Mouse (Mus musculus) kidney, postnatal 4 days (tissue): ENCODE data around the gene Angptl6.
"Not testable (repeated sequence)": the region's sequence is repeated elsewhere in the genome, so short reads cannot be mapped to it uniquely, and the experiment has no call there.

ENCODE experiments used
- DNase-seq, 2 experiments: peaks; one replicate each; pipeline ENCODE4 v3.0.0; 2021; ENCODE audit warnings: mixed read lengths in 2 of 2

Gene Angptl6

GRCm38 (mm10) chr9:20837184-20837947 is 42.2 kb downstream of the Angptl6 start:
- no peak for DNase-seq

GRCm38 (mm10) chr9:20835431-20835954 is 44.0 kb downstream of the Angptl6 start:
- not testable (repeated sequence) for DNase-seq

- DNase-seq, result no peak
Measured at GRCm38 (mm10) chr9:20834881-20835280, 44.6 kb downstream of the Angptl6 start.

GRCm38 (mm10) chr9:20830901-20831643 is 48.5 kb downstream of the Angptl6 start:
- DNase-seq, result peak; percentile 98

GRCm38 (mm10) chr9:20828127-20828526 is 51.4 kb downstream of the Angptl6 start:
- no peak for DNase-seq

- DNase-seq, result no peak
Measured at GRCm38 (mm10) chr9:20825781-20826180, 53.7 kb downstream of the Angptl6 start.
